8 mouse cellular contexts compared by ENCODE assay signal in the genomic region with DNA sequence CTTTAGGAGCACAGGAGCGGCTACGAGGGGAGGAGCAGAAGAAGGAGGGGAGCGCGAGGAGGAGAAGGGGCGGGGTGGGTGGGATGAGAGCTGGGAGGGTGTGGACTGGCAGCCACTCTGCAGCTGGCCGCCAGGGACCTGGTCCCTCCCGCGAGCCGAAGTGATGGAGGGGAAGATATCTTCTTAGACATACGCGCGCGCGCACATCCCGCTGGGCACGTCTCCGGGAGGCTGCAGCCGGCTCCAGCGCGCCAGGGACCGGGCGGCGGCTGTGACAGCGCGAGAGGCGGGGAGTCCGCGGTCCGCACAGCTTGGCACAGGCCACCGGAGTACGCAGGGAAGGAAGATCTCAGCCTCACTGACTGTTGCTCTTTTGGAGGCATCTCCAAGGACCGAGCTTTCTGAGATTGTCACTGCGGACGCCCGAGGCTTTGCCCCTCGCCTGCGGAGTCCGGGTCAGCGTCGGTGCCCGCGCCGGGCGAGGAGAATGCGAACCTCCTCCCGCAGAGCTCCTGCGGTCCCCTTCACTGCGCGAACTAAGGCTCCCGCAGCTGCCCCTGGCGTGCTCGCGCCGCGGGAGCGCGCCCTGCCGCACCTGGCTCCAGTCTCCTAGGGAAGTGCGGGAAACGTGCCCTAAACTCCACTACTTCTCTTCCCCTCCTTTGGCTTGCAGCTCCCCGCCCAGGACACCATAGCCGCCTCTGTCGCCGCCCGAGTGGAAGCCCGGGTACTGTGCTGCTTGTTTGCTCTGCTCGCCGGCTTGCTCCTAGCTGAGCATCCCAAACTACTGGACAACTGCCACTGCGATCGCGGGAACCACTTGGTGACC. TPM values are rescaled to one million over a fixed set of nuclear protein-coding genes. Genes with fewer than 3 reads are reported as not detected.
DNase-seq lines count a peak whose midpoint lies in the region; ATAC-seq and TF ChIP-seq lines count a peak whose summit lies in the region.

TSS of gene Hs3st5 (plus strand) at position 88 of the 829 bp plus-strand sequence.

- no peak within 1 kb of the TSS for H3K27ac ChIP-seq in heart, adult 2 months
- H3K27ac ChIP-seq in intestine, embryonic 16.5 days (ENCODE audit: low read length): no peak within 1 kb of the TSS
- H3K27ac ChIP-seq in limb, embryonic 14.5 days (replicated peaks; ENCODE audit: low read depth, low read length): no peak within 1 kb of the TSS

- H3K79me2 ChIP-seq in heart, adult 2 months (replicated peaks; ENCODE audit: control insufficient read depth, insufficient read depth, low read length): no peaks in the 10 kb centered on the region

- no peak for TF ChIP-seq EP300 in heart, adult 2 months (IDR thresholded peaks at IDR 0.05; ENCODE audit: insufficient read depth, low read depth, low read length)

- H3K4me2 ChIP-seq in intestine, embryonic 16.5 days (ENCODE audit: low read depth, low read length): peak within 1 kb of the TSS; percentile 98
- peak within 1 kb of the TSS; percentile 98 for H3K4me2 ChIP-seq in limb, embryonic 14.5 days (replicated peaks; ENCODE audit: low read depth, low read length, severe bottlenecking)

- DNase-seq in heart, adult 2 months: peak in 1 of 2 experiments; percentile 19
- DNase-seq in heart, adult 8-10 months (ENCODE audit: low spot score): no peak
- peak; percentile 71 to 74 for DNase-seq in cerebellum, postnatal 36 days
- DNase-seq in frontal cortex, postnatal 36 days (ENCODE audit: low spot score in 2 of 2): peak; percentile 76 to 77
- DNase-seq in limb, embryonic 14.5 days (ENCODE audit: low spot score): peak; percentile 36
- peak; percentile 63 for DNase-seq in neural tube, embryonic 10.5 days (ENCODE audit: extremely low spot score, low spot score)
- DNase-seq in urinary bladder, postnatal 36 days (ENCODE audit: low spot score in 2 of 2): peak; percentile 8 to 17

- H3K4me3 ChIP-seq in heart, adult 2 months: peak within 1 kb of the TSS; percentile 36
- H3K4me3 ChIP-seq in intestine, embryonic 16.5 days (ENCODE audit: low read length): peak within 1 kb of the TSS; percentile 64
- H3K4me3 ChIP-seq in limb, embryonic 14.5 days (replicated peaks; ENCODE audit: low read length): peak within 1 kb of the TSS; percentile 68

- H3K27me3 ChIP-seq in heart, adult 2 months (ENCODE audit: control insufficient read depth, insufficient read depth, low read length): peaks cover 8% of the 10 kb centered on the region
- H3K27me3 ChIP-seq in intestine, embryonic 16.5 days (replicated peaks; ENCODE audit: control insufficient read depth, insufficient read depth, low read length): peaks cover 12% of the 10 kb centered on the region
- peaks cover 42% of the 10 kb centered on the region for H3K27me3 ChIP-seq in limb, embryonic 14.5 days (ENCODE audit: control insufficient read depth, insufficient read depth, low read length)

- peak; percentile 91 for ATAC-seq in intestine, embryonic 16.5 days
- peak; percentile 60 for ATAC-seq in limb, embryonic 14.5 days (ENCODE audit: low FRiP score, low read depth)

- TF ChIP-seq POLR2A in heart, adult 2 months (IDR thresholded peaks at IDR 0.05; ENCODE audit: insufficient read depth, low read depth, low read length): no peak
- no peak for TF ChIP-seq POLR2A in limb, embryonic 14.5 days (IDR thresholded peaks at IDR 0.05; ENCODE audit: borderline replicate concordance, extremely low read depth, insufficient read depth, insufficient read length)

- H3K9me3 ChIP-seq in intestine, embryonic 16.5 days (ENCODE audit: control insufficient read depth, low read length): no peaks in the 10 kb centered on the region
- no peaks in the 10 kb centered on the region for H3K9me3 ChIP-seq in limb, embryonic 14.5 days (ENCODE audit: control insufficient read depth, low read length)

- no peaks in the 10 kb centered on the region for H3K4me1 ChIP-seq in heart, adult 2 months (ENCODE audit: control insufficient read depth, insufficient read depth, low read length)
- peaks cover 5% of the 10 kb centered on the region; the same call in 1 of the 2 replicates for H3K4me1 ChIP-seq in intestine, embryonic 16.5 days (ENCODE audit: control insufficient read depth, insufficient read depth, low read length)
- H3K4me1 ChIP-seq in limb, embryonic 14.5 days (ENCODE audit: control insufficient read depth, insufficient read depth, low read length): peaks cover 9% of the 10 kb centered on the region; the same call in 1 of the 2 replicates

- under 1% methylated on average over 69 of the region's 71 CpGs for WGBS in heart, adult 2 months
- under 1% methylated on average over 69 of the region's 71 CpGs for WGBS in intestine, embryonic 16.5 days
- under 1% methylated on average over 64 of the region's 71 CpGs for WGBS in limb, embryonic 14.5 days

- TF ChIP-seq CTCF in heart, adult 2 months (IDR thresholded peaks at IDR 0.05): no peak

- H3K36me3 ChIP-seq in heart, adult 2 months (ENCODE audit: control insufficient read depth, insufficient read depth, low read length): no peaks in the 10 kb centered on the region
- H3K36me3 ChIP-seq in intestine, embryonic 16.5 days (ENCODE audit: control insufficient read depth, insufficient read depth, low read length): no peaks in the 10 kb centered on the region
- no peaks in the 10 kb centered on the region for H3K36me3 ChIP-seq in limb, embryonic 14.5 days (ENCODE audit: control insufficient read depth, insufficient read depth, low read length)

- intact Hi-C loops in heart, adult 2 months (cut with DNase I): no loop called here

- no peak within 1 kb of the TSS for H3K9ac ChIP-seq in heart, adult 2 months (ENCODE audit: low read depth, low read length)
- peak within 1 kb of the TSS; percentile 56 for H3K9ac ChIP-seq in intestine, embryonic 16.5 days (ENCODE audit: low read depth, low read length)
- peak within 1 kb of the TSS; percentile 47 for H3K9ac ChIP-seq in limb, embryonic 14.5 days (ENCODE audit: low read depth, low read length, severe bottlenecking)

RNA-seq across cellular contexts. Expression of gene Hs3st5, which starts in this region (rescaled TPM):
- 1 to 10 TPM; 2.4 to 4.7 TPM for total RNA-seq in heart, adult 2 months (2021)
- polyA plus RNA-seq in heart, adult 2 months (2012; rRNA removed): 0.49 and 1.4 TPM in 2 replicates
- 1 to 10 TPM; 1.8 to 6.0 (median 5.1) TPM for total RNA-seq in heart, adult 8-10 months (2022)
- polyA plus RNA-seq in intestine, embryonic 16.5 days (2015; fragmentation: Nextera tagmentation; extraction: Ambion mirVana): 0.84 and 1.4 TPM in 2 replicates
- polyA plus RNA-seq in limb, embryonic 14.5 days (2012; rRNA removed): 0.96 and 1.3 TPM in 2 replicates
- 1.7 and 1.8 TPM in 2 replicates for polyA plus RNA-seq in limb, embryonic 14.5 days (2014; fragmentation: Nextera tagmentation; extraction: Ambion mirVana)
